Mouse (Mus musculus): ENCODE data around the gene Epha6.

Gene Epha6

GRCm38 (mm10) chr16:60283963-60284362, 321.4 kb downstream of the Epha6 start:
- in situ Hi-C loops (cut with MboI; ENCODE audit: low pct_unique_long_range_greater_than_20kb in 1 of 2, low sequenced_read_pairs in 2 of 2, unreplicated experiment in 1 of 2): no loop called here

GRCm38 (mm10) chr16:60274109-60274508, 331.2 kb downstream of the Epha6 start:
- in situ Hi-C loops (cut with MboI; ENCODE audit: low pct_unique_long_range_greater_than_20kb in 1 of 2, low sequenced_read_pairs in 2 of 2, unreplicated experiment in 1 of 2): no loop called here

- in situ Hi-C loops (cut with MboI; ENCODE audit: low pct_unique_long_range_greater_than_20kb in 1 of 2, low sequenced_read_pairs in 2 of 2, unreplicated experiment in 1 of 2): no loop called here
Measured at GRCm38 (mm10) chr16:60266367-60267351, 338.7 kb downstream of the Epha6 start.

- in situ Hi-C loops (cut with MboI; ENCODE audit: low pct_unique_long_range_greater_than_20kb in 1 of 2, low sequenced_read_pairs in 2 of 2, unreplicated experiment in 1 of 2): no loop called here
Measured at GRCm38 (mm10) chr16:60264719-60265508, 340.4 kb downstream of the Epha6 start.

GRCm38 (mm10) chr16:60258151-60258635, 347.1 kb downstream of the Epha6 start:
- in situ Hi-C loops (cut with MboI; ENCODE audit: low pct_unique_long_range_greater_than_20kb in 1 of 2, low sequenced_read_pairs in 2 of 2, unreplicated experiment in 1 of 2): no loop called here

- in situ Hi-C loops (cut with MboI; ENCODE audit: low pct_unique_long_range_greater_than_20kb in 1 of 2, low sequenced_read_pairs in 2 of 2, unreplicated experiment in 1 of 2): no loop called here
Measured at GRCm38 (mm10) chr16:60257623-60258022, 347.7 kb downstream of the Epha6 start.

- in situ Hi-C loops (cut with MboI; ENCODE audit: low pct_unique_long_range_greater_than_20kb in 1 of 2, low sequenced_read_pairs in 2 of 2, unreplicated experiment in 1 of 2): no loop called here
Measured at GRCm38 (mm10) chr16:60257044-60257443, 348.3 kb downstream of the Epha6 start.

GRCm38 (mm10) chr16:60239356-60240190, 365.8 kb downstream of the Epha6 start:
- in situ Hi-C loops (cut with MboI; ENCODE audit: low pct_unique_long_range_greater_than_20kb in 1 of 2, low sequenced_read_pairs in 2 of 2, unreplicated experiment in 1 of 2): no loop called here

GRCm38 (mm10) chr16:60233985-60234766, 371.2 kb downstream of the Epha6 start:
- in situ Hi-C loops (cut with MboI; ENCODE audit: low pct_unique_long_range_greater_than_20kb in 1 of 2, low sequenced_read_pairs in 2 of 2, unreplicated experiment in 1 of 2): no loop called here

GRCm38 (mm10) chr16:60232982-60233381, 372.3 kb downstream of the Epha6 start:
- in situ Hi-C loops (cut with MboI; ENCODE audit: low pct_unique_long_range_greater_than_20kb in 1 of 2, low sequenced_read_pairs in 2 of 2, unreplicated experiment in 1 of 2): no loop called here

- in situ Hi-C loops (cut with MboI; ENCODE audit: low pct_unique_long_range_greater_than_20kb in 1 of 2, low sequenced_read_pairs in 2 of 2, unreplicated experiment in 1 of 2): no loop called here
Measured at GRCm38 (mm10) chr16:60209151-60209550, 396.2 kb downstream of the Epha6 start.

GRCm38 (mm10) chr16:60175580-60175979, 429.8 kb downstream of the Epha6 start:
- in situ Hi-C loops (cut with MboI; ENCODE audit: low pct_unique_long_range_greater_than_20kb in 1 of 2, low sequenced_read_pairs in 2 of 2, unreplicated experiment in 1 of 2): no loop called here

GRCm38 (mm10) chr16:60152439-60152838, 452.9 kb downstream of the Epha6 start:
- in situ Hi-C loops (cut with MboI; ENCODE audit: low pct_unique_long_range_greater_than_20kb in 1 of 2, low sequenced_read_pairs in 2 of 2, unreplicated experiment in 1 of 2): no loop called here

- in situ Hi-C loops (cut with MboI; ENCODE audit: low pct_unique_long_range_greater_than_20kb in 1 of 2, low sequenced_read_pairs in 2 of 2, unreplicated experiment in 1 of 2): no loop called here
Measured at GRCm38 (mm10) chr16:60144370-60144769, 461.0 kb downstream of the Epha6 start.

GRCm38 (mm10) chr16:60121435-60121834, 483.9 kb downstream of the Epha6 start:
- in situ Hi-C loops (cut with MboI; ENCODE audit: low pct_unique_long_range_greater_than_20kb in 1 of 2, low sequenced_read_pairs in 2 of 2, unreplicated experiment in 1 of 2): no loop called here

GRCm38 (mm10) chr16:60102210-60102609, 503.1 kb downstream of the Epha6 start:
- in situ Hi-C loops (cut with MboI; ENCODE audit: low pct_unique_long_range_greater_than_20kb in 1 of 2, low sequenced_read_pairs in 2 of 2, unreplicated experiment in 1 of 2): no loop called here

GRCm38 (mm10) chr16:60095333-60095732, 510.0 kb downstream of the Epha6 start:
- in situ Hi-C loops (cut with MboI; ENCODE audit: low pct_unique_long_range_greater_than_20kb in 1 of 2, low sequenced_read_pairs in 2 of 2, unreplicated experiment in 1 of 2): no loop called here

- in situ Hi-C loops (cut with MboI; ENCODE audit: low pct_unique_long_range_greater_than_20kb in 1 of 2, low sequenced_read_pairs in 2 of 2, unreplicated experiment in 1 of 2): no loop called here
Measured at GRCm38 (mm10) chr16:60086976-60087375, 518.4 kb downstream of the Epha6 start.

Data from mouse embryonic stem cell (cell line).